Mouse (Mus musculus) retina, postnatal 7 days (tissue): ENCODE measurements around the gene Mief1.

Source experiments
- DNase-seq: peaks from one replicate; pipeline ENCODE4 v3.0.0-alpha.2; 2012; ENCODE audit warnings: low read depth, low spot score

Gene Mief1

GRCm38 (mm10) chr15:80233733-80234509 is at the start of gene Mief1:
Gene Mief1 (plus strand): TSS chr15:80234018.
- peak; percentile 93 for DNase-seq

DNA sequence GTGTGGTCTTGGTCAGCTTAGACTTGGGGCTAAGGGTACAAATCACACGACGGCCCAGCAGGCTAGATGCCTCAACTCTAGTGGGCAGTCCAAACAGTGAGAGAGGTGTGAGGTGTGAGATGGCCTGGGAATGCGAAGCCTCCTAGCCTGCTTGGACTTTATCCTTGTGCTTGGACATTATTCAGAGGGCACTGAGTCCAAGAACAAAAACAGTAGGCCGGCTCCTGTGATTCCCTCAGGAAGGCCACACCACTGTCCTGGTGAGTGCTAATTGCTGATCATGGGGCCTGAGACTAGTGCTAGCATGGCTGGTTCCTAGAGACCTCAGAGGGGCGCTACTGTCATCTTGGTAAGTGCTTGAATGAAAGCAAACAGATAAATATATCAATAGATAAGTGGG is 44.9 kb upstream of the Mief1 start:
- no peak for DNase-seq

- no peak for DNase-seq
Measured at GRCm38 (mm10) chr15:80190075-80190474, 43.7 kb upstream of the Mief1 start.

- DNase-seq: no peak
Measured at GRCm38 (mm10) chr15:80191585-80192245, 42.1 kb upstream of the Mief1 start.

DNA sequence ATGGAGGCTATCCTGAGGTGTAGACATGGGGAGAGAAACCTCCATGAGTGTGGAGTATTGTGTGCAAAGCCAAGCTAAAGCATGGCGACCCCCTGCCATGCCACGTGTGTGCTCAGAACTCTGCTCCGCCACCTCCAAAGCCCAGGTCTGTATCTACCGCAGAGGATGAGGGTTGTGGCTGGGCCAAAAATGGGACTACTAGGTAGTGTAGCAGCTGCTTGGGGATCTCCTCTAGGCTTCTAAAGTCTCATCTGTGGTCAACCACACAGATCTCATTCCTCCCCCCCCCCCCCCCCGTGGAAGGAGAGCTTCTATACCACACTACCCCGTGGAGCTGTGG is 41.6 kb upstream of the Mief1 start:
- DNase-seq: no peak

DNA sequence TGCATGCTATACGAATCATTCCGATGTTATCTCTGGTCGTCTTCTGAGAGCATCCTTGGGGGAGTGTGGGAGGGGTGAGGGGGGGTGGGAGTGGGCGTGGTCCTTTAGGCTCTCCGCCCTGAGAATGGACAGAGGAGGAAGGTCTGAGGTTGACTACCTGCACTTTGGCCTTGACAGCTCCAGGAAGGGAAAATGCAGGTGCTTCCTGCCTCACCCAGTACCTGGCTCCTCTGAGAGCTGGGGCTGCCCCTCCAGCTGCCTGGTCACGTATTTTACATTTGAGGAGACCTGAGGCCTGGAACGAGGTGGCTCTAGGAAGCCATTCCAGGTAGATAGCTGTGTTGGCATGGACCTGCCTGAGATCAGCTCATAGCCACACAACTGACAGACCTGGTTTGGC is 41.0 kb upstream of the Mief1 start:
- no peak for DNase-seq

DNA sequence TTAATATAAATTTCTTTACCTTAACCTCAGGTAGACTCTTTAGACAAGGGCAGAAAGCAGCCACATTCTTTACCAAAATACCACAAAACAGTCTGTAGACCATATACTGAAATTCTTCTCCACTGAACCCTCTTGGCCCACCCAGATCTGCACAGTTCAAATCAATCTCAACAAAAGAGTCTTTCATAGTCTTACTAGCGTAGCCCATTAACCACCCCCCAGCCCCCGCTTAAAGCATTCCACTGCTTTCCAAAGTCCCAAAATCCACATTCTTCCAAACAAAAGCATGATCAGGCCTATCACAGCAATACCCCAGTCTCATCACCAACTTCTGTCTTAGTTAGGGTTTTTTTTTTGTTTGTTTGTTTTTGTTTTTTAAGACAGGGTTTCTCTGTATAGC is 34.3 kb upstream of the Mief1 start:
- DNase-seq: no peak

GRCm38 (mm10) chr15:80202111-80202775 is 31.6 kb upstream of the Mief1 start:
- no peak for DNase-seq

GRCm38 (mm10) chr15:80203406-80203805 is 30.4 kb upstream of the Mief1 start:
- DNase-seq: no peak

- no peak for DNase-seq
Measured at GRCm38 (mm10) chr15:80206057-80206565, 27.7 kb upstream of the Mief1 start.

DNA sequence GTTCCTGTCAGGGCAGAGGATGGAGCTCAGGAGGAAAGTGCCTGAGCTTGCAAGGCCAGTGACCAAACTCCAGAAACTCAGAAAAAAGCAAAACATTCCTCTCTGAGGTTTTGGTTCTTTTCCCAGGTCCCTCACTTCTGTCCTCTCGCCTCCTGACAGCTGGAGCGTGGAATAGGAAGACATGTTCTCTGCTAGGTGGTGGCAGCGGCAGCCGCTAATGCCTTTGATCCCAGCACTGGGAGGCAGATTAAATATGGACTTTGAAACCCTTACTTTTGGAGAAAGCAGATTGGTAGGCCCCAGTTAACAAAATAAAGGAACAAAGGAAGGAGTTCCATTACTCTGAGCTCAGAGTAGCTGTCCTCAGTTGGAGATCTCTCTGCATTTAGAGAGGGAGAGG is 25.4 kb upstream of the Mief1 start:
- DNase-seq: no peak

- DNase-seq: no peak
Measured at GRCm38 (mm10) chr15:80213688-80214087, 20.1 kb upstream of the Mief1 start.

- no peak for DNase-seq
Measured at GRCm38 (mm10) chr15:80215716-80216479, 17.9 kb upstream of the Mief1 start.

- no peak for DNase-seq
Measured at GRCm38 (mm10) chr15:80216480-80216820, 17.4 kb upstream of the Mief1 start.

- no peak for DNase-seq
Measured at GRCm38 (mm10) chr15:80217476-80217875, 16.3 kb upstream of the Mief1 start.

DNA sequence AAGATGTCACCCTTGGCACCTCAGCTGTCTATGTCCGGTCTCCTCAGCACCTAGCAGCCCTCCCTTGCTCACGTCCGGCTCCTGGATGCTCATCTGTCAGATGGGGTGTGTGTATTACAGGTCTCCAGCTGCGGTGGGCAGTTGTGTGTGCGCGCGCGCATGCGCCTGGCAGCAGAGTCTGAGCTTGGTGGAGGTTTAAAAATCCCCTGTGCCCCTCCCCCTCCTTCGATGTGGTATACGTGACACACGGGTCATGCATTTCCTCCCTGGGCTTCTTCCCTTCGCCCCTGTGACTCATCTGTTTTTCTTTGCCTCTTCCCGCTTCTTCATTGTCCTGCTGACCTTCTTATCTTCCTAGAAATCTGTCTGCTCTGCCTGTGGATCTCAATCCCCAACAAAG is 14.6 kb upstream of the Mief1 start:
- DNase-seq: no peak

DNA sequence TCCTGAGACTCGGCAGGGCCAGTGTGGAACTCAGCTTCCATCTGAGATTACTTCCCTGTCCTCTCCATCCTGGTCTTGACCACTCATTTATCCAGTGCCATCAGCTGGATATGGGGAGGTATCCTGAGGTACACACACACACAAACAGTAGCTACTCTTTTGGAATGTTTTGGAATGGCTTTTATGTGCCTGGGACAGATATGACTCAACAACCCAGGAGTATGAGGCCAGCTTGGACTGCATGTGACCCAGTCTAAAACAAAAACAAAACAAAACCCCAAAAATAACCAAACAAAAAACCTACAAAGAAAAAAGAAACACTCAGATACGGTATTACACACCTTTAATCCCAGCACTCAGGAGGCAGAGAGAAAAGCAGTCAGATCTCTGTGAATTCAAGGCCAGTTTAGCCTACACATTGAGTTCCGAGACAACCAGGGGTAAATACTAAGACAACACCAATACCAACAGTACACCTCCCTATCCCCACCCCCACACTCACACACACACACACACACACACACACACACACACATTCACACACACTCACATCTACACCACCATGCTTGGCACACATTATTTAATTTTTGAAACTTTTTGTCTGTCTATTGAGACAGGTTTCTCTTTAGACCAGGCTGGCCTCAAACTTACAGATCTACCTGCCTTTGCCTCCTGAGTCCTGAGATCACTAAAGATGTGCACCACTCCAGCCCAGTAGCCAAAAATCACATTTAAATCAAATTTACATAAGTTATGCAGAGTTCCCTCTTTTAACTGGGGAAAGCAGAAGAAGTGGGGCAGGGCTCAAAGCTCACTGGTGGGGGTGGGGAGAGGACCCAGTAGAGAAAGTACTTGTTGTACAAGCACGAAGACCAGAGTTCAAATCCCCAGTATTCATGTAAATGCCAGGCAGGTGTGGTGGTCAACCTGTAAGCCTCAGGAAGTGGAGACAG is 13.8 kb upstream of the Mief1 start:
- DNase-seq: no peak

- no peak for DNase-seq
Measured at GRCm38 (mm10) chr15:80221031-80221430, 12.8 kb upstream of the Mief1 start.

- no peak for DNase-seq
Measured at GRCm38 (mm10) chr15:80223751-80224150, 10.1 kb upstream of the Mief1 start.

- peak; percentile 72 for DNase-seq
Measured at GRCm38 (mm10) chr15:80225208-80225607, 8.6 kb upstream of the Mief1 start.

DNA sequence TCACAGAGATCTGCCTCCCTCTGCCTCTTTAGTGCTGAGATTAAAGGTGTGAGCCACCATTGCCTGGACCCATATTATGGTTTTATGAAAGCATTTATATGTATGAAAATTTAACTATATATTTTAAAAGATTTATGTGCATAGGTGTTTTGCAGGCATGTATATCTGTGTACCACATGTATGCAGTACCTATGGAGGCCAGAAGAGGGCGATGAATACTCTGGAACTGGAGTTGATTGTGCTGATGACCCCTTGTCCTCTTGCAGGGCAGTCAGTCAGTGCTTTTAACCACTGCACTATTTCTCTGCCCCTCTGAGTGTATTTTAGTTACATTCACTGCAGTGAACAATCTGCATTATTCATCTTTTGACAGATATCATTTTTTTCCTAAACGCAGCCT is 8.0 kb upstream of the Mief1 start:
- DNase-seq: peak; percentile 71
